Mouse (Mus musculus): ENCODE measurements around the gene Dlgap1.

Dlgap1 gene

DNA sequence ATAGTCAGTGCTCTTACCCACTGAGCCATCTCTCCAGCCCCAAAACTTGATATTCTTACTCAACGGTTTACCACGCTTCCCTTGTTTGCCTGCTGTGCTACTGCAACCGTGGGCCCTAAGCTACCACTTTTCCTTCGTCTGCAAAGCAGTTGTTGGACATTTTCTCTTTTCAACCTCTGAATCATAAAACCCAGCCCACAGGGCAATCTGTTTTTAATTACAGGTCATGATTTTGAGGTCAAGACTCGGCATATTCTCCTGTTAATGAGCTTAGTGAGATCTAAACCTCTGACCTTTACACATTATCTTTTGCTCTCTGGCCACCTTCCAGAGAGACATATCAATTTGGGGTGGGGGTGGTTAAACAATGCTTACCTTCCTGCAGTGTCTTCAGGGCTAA lies 869.7 kb downstream of the Dlgap1 start:
- CTCF ChIA-PET = no interaction called here

- CTCF ChIA-PET = interaction anchor here (0.6 kb wide), 1 partner anchor 105 kb away, joined by 3 read pairs; no protein-coding TSS in a partner anchor
Observed at GRCm38 (mm10) chr17:70843252-70843651, 874.4 kb downstream of the Dlgap1 start.

DNA sequence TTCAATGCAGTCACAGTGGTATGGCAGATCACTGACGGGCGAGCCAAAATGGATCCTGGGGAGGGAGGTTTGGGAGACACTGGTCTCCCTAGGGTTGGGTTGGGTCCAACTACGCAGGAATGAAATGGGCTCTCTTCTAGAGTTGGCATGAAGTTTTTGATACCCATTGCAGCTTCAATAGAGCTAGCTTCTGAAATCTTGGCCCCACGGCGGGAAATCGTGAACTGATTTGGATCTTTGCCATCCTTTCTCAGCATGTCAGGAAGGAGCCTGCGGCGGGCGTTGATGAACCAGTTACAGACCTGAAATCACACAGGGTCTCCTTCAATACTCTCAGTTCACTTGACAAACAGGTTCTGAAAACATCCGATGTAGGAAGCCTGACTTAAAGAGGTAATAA lies 876.1 kb downstream of the Dlgap1 start:
- CTCF ChIA-PET = no interaction called here

- CTCF ChIA-PET = no interaction called here
Observed at GRCm38 (mm10) chr17:70845543-70845942, 876.7 kb downstream of the Dlgap1 start.

DNA sequence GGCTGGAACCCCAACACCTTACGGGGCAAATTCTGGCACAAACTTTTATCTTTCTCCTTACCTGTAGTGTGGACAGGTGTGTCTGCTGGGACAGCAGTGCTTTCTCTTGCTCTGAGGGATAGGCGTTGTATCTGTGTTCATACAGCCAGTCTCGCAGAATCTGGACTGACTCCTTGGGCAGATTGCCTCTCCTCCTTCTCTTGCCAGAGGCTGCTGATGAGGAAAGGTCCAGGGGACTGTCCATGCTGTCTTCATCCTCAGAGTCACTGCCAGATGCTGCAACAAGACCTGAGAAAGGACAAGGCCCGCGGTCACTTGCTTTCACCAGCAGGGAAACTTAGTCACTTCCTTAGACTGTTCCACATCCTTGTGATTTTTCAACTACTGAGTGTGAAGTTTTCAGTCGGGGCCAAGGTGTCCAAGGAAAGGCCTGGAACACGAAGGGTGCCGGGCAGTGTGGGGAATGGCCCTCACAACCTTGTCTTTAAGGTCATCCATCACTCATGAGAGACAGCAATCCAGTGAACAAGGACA lies 877.3 kb downstream of the Dlgap1 start:
- CTCF ChIA-PET = no interaction called here

DNA sequence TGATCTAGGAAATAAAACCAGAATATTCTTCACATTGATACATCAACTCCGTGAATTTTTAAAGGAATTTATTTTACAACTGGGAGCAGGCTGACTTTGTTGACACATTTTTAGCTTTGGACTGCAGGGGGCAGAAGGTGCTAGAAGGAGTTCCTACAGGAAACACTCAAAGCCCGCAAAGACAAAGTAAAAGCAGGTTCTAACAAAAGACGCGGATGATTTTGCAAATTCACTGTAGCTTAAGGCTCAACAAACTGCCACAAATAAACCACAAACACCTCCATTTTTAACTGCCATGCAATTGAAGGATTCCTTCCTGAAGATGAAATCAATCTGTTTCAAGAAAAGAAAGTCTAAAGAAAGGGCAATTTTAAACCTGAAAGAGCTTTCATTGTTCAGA lies 878.2 kb downstream of the Dlgap1 start:
- CTCF ChIA-PET = interaction anchor here (0.6 to 0.7 kb wide), 2 partner anchors 50 to 127 kb away, joined by 3 to 5 read pairs; no protein-coding TSS in a partner anchor

- CTCF ChIA-PET = interaction anchor here (0.6 to 1.4 kb wide), 5 partner anchors 8 to 123 kb away, joined by 3 to 11 read pairs (median 3); no protein-coding TSS in a partner anchor
Observed at GRCm38 (mm10) chr17:70847751-70848510, 879.1 kb downstream of the Dlgap1 start.

GRCm38 (mm10) chr17:70848511-70849398 lies 879.9 kb downstream of the Dlgap1 start:
- CTCF ChIA-PET = interaction anchor here (0.6 to 1.4 kb wide), 5 partner anchors 9 to 122 kb away, joined by 3 to 11 read pairs (median 3); no protein-coding TSS in a partner anchor

GRCm38 (mm10) chr17:70849399-70850232 lies 880.7 kb downstream of the Dlgap1 start:
- CTCF ChIA-PET = interaction anchor here (0.6 to 1.4 kb wide), 6 partner anchors 13 to 755 kb away, joined by 3 to 11 read pairs (median 4); no protein-coding TSS in a partner anchor

DNA sequence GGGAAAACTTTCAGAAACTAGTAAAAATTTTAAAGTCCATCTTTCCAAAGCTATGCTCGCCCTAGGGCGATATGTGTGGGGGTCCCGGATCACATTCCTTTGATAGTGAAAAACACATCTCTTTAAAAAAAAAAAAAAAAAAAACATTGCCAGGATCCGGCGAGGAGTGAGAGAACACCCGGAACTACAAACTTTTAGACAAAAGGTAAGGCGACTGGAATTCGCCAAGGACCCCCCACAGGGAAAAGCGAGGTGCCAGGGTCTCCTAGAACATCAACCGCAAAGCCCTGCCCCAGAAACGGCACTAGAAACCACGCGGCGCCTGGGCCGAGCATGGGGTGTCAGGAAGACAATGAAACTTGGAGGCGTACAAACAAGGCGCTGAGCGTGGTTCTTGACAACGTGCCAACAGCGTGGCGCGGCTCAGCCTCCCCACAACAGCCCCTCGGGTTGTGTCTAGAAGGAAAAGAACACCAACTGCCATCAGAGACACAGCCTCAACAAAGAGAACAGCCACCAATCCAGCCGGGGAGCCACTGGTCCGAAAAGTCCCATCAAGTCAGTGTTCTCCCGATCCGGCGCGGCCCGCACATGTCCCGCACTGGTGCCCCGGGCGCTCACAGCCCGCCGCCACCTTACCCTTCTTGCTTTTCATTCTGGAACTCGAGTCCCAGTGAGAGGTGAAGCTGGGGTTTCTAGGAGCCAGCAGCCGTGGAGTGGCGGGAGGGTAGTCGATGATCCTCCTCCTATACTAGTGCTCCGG lies 881.5 kb downstream of the Dlgap1 start:
- CTCF ChIA-PET = interaction anchor here (0.7 to 1.1 kb wide), 4 partner anchors 93 to 754 kb away, joined by 3 to 11 read pairs (median 4); no protein-coding TSS in a partner anchor

- CTCF ChIA-PET = interaction anchor here (0.5 to 1.1 kb wide), 3 partner anchors 12 to 347 kb away, joined by 3 to 4 read pairs (median 3); no protein-coding TSS in a partner anchor
Observed at GRCm38 (mm10) chr17:70850996-70851991, 882.4 kb downstream of the Dlgap1 start.

DNA sequence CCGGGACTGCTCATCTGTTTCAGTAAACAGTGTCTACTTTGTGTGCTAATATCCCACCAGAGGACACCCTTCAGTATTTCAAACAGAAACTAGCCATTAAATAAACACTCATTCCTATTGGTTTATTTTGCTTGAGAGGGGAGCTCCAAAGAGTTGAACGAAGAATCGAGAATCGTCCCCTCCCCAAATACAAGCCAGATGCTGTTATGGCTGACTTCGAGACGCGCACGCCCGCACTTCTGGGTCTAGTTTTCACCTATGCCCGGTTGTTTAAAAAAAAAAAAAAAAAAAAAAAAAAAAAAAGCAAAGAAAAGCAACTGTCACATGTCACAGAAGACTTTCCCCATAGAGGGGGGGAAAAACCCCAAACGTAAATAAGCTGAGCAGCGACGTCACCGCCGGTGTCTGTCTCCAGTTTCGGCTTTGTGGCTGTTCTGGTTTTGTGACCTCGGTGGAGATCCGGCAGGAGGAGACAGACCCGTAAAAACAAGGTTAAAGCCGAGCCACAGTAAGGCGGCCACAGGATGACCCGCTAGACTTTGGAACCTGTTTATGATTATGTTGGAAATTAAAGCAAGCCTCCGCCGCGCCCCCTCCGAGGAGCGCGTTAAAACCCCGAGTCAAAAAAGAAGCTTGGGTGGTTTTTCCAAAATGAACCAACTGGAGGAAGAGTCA lies 883.3 kb downstream of the Dlgap1 start:
- CTCF ChIA-PET = interaction anchor here (0.5 to 0.8 kb wide), 5 partner anchors 13 to 115 kb away, joined by 3 to 6 read pairs (median 4); no protein-coding TSS in a partner anchor

DNA sequence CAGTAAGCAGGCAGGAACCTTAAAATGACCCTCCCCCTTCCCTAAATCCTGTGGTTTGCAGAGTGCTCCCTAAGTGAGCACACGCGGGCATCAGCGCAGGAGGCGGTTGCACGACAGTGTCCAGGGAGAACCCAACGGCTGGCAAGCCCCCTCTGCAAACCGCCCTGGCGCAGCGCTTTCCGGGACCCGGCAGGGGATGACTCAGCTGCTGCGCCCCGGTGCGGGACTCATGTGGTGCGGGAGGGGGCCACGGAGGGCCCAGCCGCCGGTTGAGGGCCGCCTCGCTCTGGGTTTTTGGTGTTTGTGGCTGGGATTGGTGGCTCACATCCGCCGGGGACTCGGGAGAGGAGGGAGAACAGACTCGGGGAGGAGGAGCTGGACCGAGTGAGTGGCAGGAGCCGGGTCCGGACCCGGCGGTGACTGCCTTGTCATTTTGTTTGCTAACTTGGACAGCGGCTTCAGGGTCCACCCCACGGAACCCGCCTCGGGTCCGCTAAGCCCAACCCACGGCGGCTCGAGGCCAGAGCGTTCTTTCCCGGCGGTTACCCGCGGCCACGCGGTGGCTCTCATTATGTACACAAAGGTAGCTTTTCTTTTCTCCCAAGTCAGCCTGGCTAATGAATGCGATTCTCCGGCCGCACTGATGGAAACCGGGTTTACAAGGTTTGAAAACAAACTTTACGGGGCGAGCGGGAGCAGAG lies 884.0 kb downstream of the Dlgap1 start:
- CTCF ChIA-PET = interaction anchor here (0.5 to 0.8 kb wide), 4 partner anchors 23 to 114 kb away, joined by 3 to 6 read pairs (median 4); no protein-coding TSS in a partner anchor

- CTCF ChIA-PET = no interaction called here
Observed at GRCm38 (mm10) chr17:70853436-70853905, 884.6 kb downstream of the Dlgap1 start, which contains the start of gene Tgif1. Gene Tgif1, minus strand, starts transcription at chr17:70853546.

DNA sequence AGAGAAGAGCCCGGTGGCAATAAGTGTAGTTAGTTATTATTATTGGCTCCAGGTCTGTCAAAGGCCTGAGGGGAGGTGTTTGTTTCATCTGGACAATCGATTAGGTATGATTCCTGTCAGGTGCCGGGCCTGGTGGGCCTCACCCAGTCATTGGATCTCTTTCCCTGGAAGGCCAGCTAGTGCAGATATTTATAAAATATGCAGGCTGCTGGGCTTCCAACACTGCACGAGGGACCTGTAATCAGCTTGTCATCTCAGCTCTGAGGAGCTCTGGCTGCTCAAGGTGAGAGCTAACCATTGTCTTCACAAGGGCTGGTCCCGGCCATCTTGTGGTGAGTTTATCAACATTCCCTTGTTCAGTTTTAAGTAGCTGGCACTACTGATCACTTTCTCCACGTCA lies 885.1 kb downstream of the Dlgap1 start:
- CTCF ChIA-PET = interaction anchor here (0.5 to 0.8 kb wide), 3 partner anchors 13 to 112 kb away, joined by 3 read pairs; no protein-coding TSS in a partner anchor

DNA sequence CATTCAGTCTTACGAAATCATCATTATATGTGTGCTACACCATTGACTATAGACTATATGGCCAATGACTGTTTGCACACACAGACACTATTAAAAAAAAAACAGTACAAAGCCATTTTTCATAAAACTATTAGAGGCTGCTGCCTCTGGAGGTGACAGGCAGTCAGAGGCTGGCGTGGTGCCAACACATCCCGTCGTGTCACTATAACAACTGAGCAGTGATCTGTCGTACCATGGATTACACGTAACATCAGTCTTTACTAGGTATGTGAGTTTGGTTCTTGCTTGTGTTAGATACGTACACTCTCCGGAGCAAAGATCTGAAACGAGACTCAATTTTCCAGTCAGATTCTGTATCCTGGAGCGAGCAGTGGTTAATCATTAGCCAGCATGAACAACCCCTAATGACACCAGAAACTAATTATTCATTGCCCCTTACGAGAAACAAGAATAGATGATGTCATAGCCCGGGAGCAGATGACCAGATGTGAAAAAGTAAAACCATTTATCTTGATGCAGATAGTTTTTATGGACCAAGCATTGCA lies 888.1 kb downstream of the Dlgap1 start:
- CTCF ChIA-PET = no interaction called here

GRCm38 (mm10) chr17:70858814-70859213 lies 889.9 kb downstream of the Dlgap1 start:
- CTCF ChIA-PET = no interaction called here

Measured in spleen, embryonic (tissue).